ENCODE assay signal across 20 mouse cellular contexts in the genomic region with DNA sequence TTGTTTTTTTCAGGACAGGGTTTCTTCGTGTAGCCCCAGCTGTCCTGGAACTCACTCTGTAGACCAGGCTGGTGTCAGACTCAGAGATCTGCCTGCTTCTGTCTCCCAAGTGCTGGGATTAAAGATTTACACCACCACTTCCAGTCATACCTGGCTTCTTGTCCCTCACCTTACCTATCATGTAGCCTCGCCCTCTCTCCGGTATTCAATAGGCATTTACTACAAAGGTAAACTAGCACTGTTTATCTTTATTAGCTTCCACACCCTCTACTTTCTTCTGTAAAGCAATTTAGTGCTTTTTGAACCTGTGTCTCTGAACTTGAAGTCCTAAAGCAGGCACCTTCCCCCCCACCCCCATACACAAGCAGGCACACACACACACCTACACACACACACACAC.
"Had no signal": no experiment of that assay in that cellular context is flagged by ENCODE, and none has a peak within 500 bp of the region (broad histone marks: within the 10 kb centered on the region; RNA-seq: fewer than 3 reads in every experiment).

No protein-coding gene starts in this region.

- H3K4me1 ChIP-seq: liver, embryonic 15.5 days; lung, embryonic 15.5 days; megakaryocyte, embryonic 14.5 days; neural tube, embryonic 12.5 days; stomach, embryonic 15.5 days had no signal

- H3K9me3 ChIP-seq: liver, embryonic 15.5 days; lung, embryonic 15.5 days; midbrain, embryonic 12.5 days; neural tube, embryonic 12.5 days; stomach, embryonic 15.5 days had no signal

- H3K4me2 ChIP-seq: liver, embryonic 15.5 days; lung, embryonic 15.5 days; midbrain, embryonic 12.5 days; neural tube, embryonic 12.5 days; stomach, embryonic 15.5 days had no signal

- H3K4me3 ChIP-seq: liver, embryonic 15.5 days; lung, embryonic 15.5 days; megakaryocyte, embryonic 14.5 days; midbrain, embryonic 12.5 days; neural tube, embryonic 12.5 days; stomach, embryonic 15.5 days had no signal

- H3K9ac ChIP-seq: liver, embryonic 15.5 days; liver, postnatal 0 days; lung, embryonic 15.5 days; midbrain, embryonic 12.5 days; neural tube, embryonic 12.5 days; stomach, embryonic 15.5 days had no signal

- DNase-seq: liver, postnatal 0 days; lung, adult 2 months; lung, postnatal 14 days; lung, postnatal 36 days; midbrain, embryonic 14.5 days; retina, postnatal 1 day; right cerebral cortex, adult 18-20 months; right cerebral cortex, postnatal 25 days; right cerebral cortex, postnatal 4 days; thymus, adult 18-20 months; thymus, postnatal 14 days; thymus, postnatal 36 days had no signal

- H3K36me3 ChIP-seq: liver, embryonic 15.5 days; lung, embryonic 15.5 days; midbrain, embryonic 12.5 days; neural tube, embryonic 12.5 days; stomach, embryonic 15.5 days had no signal

- H3K27me3 ChIP-seq: liver, embryonic 15.5 days; lung, embryonic 15.5 days; midbrain, embryonic 12.5 days; neural tube, embryonic 12.5 days; stomach, embryonic 15.5 days had no signal

- H3K27ac ChIP-seq: liver, embryonic 15.5 days; lung, embryonic 15.5 days; macrophage; midbrain, embryonic 12.5 days; neural tube, embryonic 12.5 days; stomach, embryonic 15.5 days had no signal

- ATAC-seq: liver, postnatal 0 days; lung, postnatal 0 days had no signal
